Mouse (Mus musculus) kidney, postnatal 36 days (tissue): ENCODE data around the gene Ppa2.

Experiments used
- DNase-seq, 2 experiments: peaks; one replicate each; pipeline ENCODE4 v3.0.0; 2021 to 2022; ENCODE audit warnings: mixed read lengths in 2 of 2

The Ppa2 gene

GRCm38 (mm10) chr3:133332280-133332679, 22.4 kb downstream of the Ppa2 start:
- no peak for DNase-seq

GRCm38 (mm10) chr3:133333267-133334170, 23.6 kb downstream of the Ppa2 start:
- no peak for DNase-seq

- DNase-seq = no peak
Measured at GRCm38 (mm10) chr3:133334691-133335090, 24.8 kb downstream of the Ppa2 start.

- no peak for DNase-seq
Measured at GRCm38 (mm10) chr3:133335166-133335565, 25.3 kb downstream of the Ppa2 start.

GRCm38 (mm10) chr3:133336400-133336799, 26.5 kb downstream of the Ppa2 start:
- no peak for DNase-seq

- no peak for DNase-seq
Measured at GRCm38 (mm10) chr3:133338851-133339356, 29.0 kb downstream of the Ppa2 start.

- DNase-seq = peak; percentile 17 to 30
Measured at GRCm38 (mm10) chr3:133339411-133339823, 29.5 kb downstream of the Ppa2 start.

GRCm38 (mm10) chr3:133341106-133341505, 31.2 kb downstream of the Ppa2 start:
- no peak for DNase-seq

- peak in 1 of 2 experiments; percentile 11 for DNase-seq
Measured at GRCm38 (mm10) chr3:133347535-133347934, 37.6 kb downstream of the Ppa2 start.

- DNase-seq = no peak
Measured at GRCm38 (mm10) chr3:133348847-133349246, 38.9 kb downstream of the Ppa2 start.

- DNase-seq = no peak
Measured at GRCm38 (mm10) chr3:133357426-133357974, 47.6 kb downstream of the Ppa2 start.

- DNase-seq = no peak
Measured at GRCm38 (mm10) chr3:133357977-133358376, 48.1 kb downstream of the Ppa2 start.

- DNase-seq = no peak
Measured at GRCm38 (mm10) chr3:133361406-133361805, 51.5 kb downstream of the Ppa2 start.

- DNase-seq = no peak
Measured at GRCm38 (mm10) chr3:133364138-133364537, 54.2 kb downstream of the Ppa2 start.

GRCm38 (mm10) chr3:133366096-133366495, 56.2 kb downstream of the Ppa2 start:
- no peak for DNase-seq

- no peak for DNase-seq
Measured at GRCm38 (mm10) chr3:133378174-133378573, 68.3 kb downstream of the Ppa2 start.

GRCm38 (mm10) chr3:133379997-133380396, 70.1 kb downstream of the Ppa2 start:
- DNase-seq = no peak

- no peak for DNase-seq
Measured at GRCm38 (mm10) chr3:133381519-133381918, 71.6 kb downstream of the Ppa2 start.

- no peak for DNase-seq
Measured at GRCm38 (mm10) chr3:133382147-133382546, 72.2 kb downstream of the Ppa2 start.

GRCm38 (mm10) chr3:133384164-133384708, 74.3 kb downstream of the Ppa2 start:
- DNase-seq = no peak

- DNase-seq = no peak
Measured at GRCm38 (mm10) chr3:133387283-133387682, 77.4 kb downstream of the Ppa2 start.

- DNase-seq = no peak
Measured at GRCm38 (mm10) chr3:133389803-133390387, 80.0 kb downstream of the Ppa2 start.

- DNase-seq = no peak
Measured at GRCm38 (mm10) chr3:133394531-133394930, 84.6 kb downstream of the Ppa2 start.
